Mouse (Mus musculus) right cerebral cortex, postnatal 36 days (tissue): ENCODE data around the gene Gm7102.
"Not testable (repeated sequence)": the region's sequence is repeated elsewhere in the genome, so short reads cannot be mapped to it uniquely, and the experiment has no call there.

ENCODE experiments used
- DNase-seq, 2 experiments: peaks; one replicate each; pipeline ENCODE4 v3.0.0; 2022; ENCODE audit warnings: low spot score in 2 of 2, mixed read lengths in 1 of 2

The Gm7102 gene

DNA sequence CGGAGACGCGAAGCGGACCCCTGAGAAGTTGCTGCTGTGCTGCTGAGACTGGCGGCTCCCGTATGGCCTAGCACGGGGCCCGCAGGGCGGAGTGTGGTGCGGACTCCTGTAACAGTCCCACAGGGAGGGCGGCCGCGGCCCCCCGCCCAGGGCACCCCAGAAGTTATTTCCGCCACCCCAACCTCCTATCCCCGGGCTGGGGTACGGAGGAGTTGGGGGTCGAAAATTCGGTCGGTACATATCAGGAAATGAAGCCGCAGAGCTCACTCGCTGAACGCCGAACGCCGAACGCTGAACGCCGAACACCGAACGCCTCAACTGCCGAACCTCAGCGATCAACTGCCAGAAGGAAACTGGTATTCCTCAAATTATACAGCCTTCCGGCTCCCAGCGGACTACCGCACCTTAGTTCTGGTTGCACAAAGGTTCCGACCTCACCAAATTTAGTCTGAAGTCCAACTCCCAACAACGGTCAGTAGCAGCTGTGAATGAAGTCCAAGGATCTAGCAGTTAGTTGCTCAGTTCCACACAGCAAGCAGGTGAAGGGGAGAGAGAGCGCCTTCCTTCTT, at the start of gene Gm7102:
TSS of gene Gm7102 (minus strand) at position 554 of the 569 bp plus-strand sequence.
- no peak for DNase-seq

- DNase-seq, result peak; percentile 7 to 9
Observed at GRCm38 (mm10) chr19:61224678-61225525, 48.8 kb upstream of the Gm7102 start.

- DNase-seq, result no peak
Observed at GRCm38 (mm10) chr19:61223706-61224328, 47.7 kb upstream of the Gm7102 start.

DNA sequence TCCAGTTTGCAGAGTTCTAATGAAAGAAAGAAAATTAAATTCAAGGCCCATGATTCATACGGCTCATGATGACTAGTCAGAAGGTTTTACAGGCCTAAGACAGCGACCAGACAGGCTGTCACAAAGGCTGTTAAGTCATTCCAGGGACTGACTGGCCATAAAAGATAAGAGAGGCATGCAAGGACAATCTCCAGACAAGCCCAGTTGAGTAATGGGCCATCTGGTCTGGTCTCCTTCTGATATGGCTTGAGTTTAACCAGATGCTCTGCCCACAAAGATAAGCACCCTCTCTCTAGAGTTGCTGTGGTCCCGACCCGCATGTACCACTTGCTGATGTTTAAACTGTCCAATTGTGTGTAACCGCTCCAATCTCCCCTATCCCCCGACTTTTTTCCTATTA, 31.4 kb upstream of the Gm7102 start:
- not testable (repeated sequence) for DNase-seq

- peak in 1 of 2 experiments; percentile 5 for DNase-seq
Observed at GRCm38 (mm10) chr19:61199836-61200235, 23.7 kb upstream of the Gm7102 start.

DNA sequence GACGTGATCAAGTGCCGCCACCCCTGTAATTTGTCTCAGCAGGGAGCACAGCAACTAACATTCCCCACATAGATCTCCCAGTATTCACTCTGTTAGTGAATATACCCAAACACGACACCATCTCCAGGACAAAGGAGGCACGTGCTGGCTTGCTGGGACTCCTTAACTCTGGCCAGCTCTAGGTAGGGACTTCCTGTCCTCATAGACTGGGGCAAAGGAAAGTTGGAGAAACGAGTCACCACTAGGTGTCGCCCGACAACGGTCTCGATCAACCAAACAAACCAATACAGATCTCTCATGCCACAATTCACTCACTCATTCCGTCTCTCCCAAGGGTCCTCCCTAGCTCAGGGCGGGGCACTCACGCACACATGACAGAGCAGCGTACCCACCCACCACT, 23.2 kb upstream of the Gm7102 start:
- peak; percentile 76 to 79 for DNase-seq

DNA sequence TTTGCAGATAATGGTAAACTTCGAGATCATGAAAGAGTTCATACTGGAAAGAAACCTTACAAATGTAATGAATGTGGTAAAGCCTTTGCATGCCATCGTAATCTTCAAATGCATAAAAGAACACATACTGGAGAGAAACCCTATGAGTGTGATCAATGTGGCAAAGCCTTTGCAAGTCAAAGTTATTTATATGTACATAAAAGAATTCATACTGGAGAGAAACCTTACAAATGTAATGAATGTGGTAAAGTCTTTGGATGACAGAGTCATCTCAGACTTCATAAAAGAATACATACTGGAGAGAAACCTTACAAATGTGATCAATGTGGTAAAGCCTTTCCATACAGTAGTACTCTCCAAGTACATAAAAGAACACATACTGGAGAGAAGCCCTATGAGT, 7.5 kb upstream of the Gm7102 start, which contains the start of gene Gm6020:
TSS of gene Gm6020 (plus strand) at position 301 of the 400 bp plus-strand sequence.
- DNase-seq, result not testable (repeated sequence)

- DNase-seq, result no peak
Observed at GRCm38 (mm10) chr19:61151701-61152420, 24.2 kb downstream of the Gm7102 start.

DNA sequence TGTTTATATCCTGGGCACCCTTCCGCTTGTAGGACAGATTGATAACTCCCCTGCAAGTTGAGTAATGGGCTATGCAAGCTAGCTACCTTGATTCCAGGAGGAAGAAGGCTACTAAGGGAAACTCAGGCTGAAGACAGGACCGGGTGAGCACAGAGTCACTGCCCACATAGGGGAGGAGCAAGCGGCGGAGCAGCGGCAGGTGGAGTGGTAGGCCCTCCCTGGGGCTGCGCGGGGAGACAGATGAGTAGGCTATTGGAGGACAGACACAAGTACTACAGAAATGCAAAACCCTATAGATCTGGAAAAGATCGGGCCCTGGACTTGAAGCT, 24.8 kb downstream of the Gm7102 start:
- DNase-seq, result no peak

GRCm38 (mm10) chr19:61141299-61141698, 34.8 kb downstream of the Gm7102 start:
- DNase-seq, result no peak

GRCm38 (mm10) chr19:61140342-61141206, 35.5 kb downstream of the Gm7102 start, which contains the start of gene Zfp950:
TSS of gene Zfp950 (minus strand) at chr19:61140840.
- DNase-seq, result peak; percentile 81 to 93

GRCm38 (mm10) chr19:61138655-61139054, 37.5 kb downstream of the Gm7102 start:
- no peak for DNase-seq

GRCm38 (mm10) chr19:61131096-61131495, 45.0 kb downstream of the Gm7102 start:
- DNase-seq, result no peak
